Mouse (Mus musculus) MEL (cell line): ENCODE results near the gene Apod. TPM values are rescaled to one million over a fixed set of nuclear protein-coding genes. Genes with fewer than 3 reads are reported as not detected.
A peak's percentile ranks its signal among the peaks of the same experiment; 100 is the strongest.

Experiments used
- DNase-seq: peaks from one replicate; pipeline ENCODE4 v3.0.0; 2011; ENCODE audit warnings: low read depth, low spot score
- H3K27ac ChIP-seq: 2 replicates; pipeline ENCODE4 v1.5.1; 2012; ENCODE audit warnings: low read depth, mild to moderate bottlenecking, control low read depth, low read length, moderate library complexity; ENCODE audit not compliant: control insufficient read depth
- H3K27me3 ChIP-seq, 2 experiments: fragments of 150-350 bp in 1 of 2; sonication (generic) in 1 of 2; 2 replicates each; pipeline ENCODE4 v1.6.1; 2012; ENCODE audit warnings: low read length in 2 of 2, mild to moderate bottlenecking in 2 of 2, improper control_type of control experiment in 1 of 2, moderate library complexity in 1 of 2; ENCODE audit not compliant: insufficient read depth in 2 of 2, control insufficient read depth in 1 of 2
- H3K36me3 ChIP-seq, 2 experiments: 2 replicates each; pipeline ENCODE4 v1.6.1; 2012 to 2014; ENCODE audit warnings: low read length in 2 of 2, improper control_type of control experiment in 1 of 2, inconsistent platforms in 1 of 2, mild to moderate bottlenecking in 1 of 2; ENCODE audit not compliant: insufficient read depth in 2 of 2, control insufficient read depth in 1 of 2
- H3K4me1 ChIP-seq, 2 experiments: fragments of 150-350 bp in 1 of 2; sonication (generic) in 1 of 2; 2 replicates each; pipeline ENCODE4 v1.6.1; 2012; ENCODE audit warnings: low read length in 2 of 2, improper control_type of control experiment in 1 of 2, mild to moderate bottlenecking in 1 of 2; ENCODE audit not compliant: insufficient read depth in 2 of 2, control insufficient read depth in 1 of 2
- H3K4me3 ChIP-seq, 2 experiments: fragments of 150-350 bp in 1 of 2; sonication (generic) in 1 of 2; 2 replicates each; pipeline ENCODE4 v1.5.1; 2012; ENCODE audit warnings: low read depth in 2 of 2, low read length in 2 of 2, mild to moderate bottlenecking in 2 of 2, moderate library complexity in 2 of 2, control low read depth in 1 of 2, improper control_type of control experiment in 1 of 2; ENCODE audit not compliant: control insufficient read depth in 1 of 2, insufficient read depth in 1 of 2
- H3K79me2 ChIP-seq: 2 replicates; pipeline ENCODE4 v1.6.1; 2012; ENCODE audit warnings: mild to moderate bottlenecking, low read length, moderate library complexity; ENCODE audit not compliant: control insufficient read depth, poor library complexity, insufficient read depth
- H3K9ac ChIP-seq: 2 replicates; pipeline ENCODE4 v1.6.1; 2012; ENCODE audit warnings: low read depth, mild to moderate bottlenecking, control low read depth, low read length, moderate library complexity; ENCODE audit not compliant: control insufficient read depth, poor library complexity, severe bottlenecking
- H3K9me3 ChIP-seq: fragments of 150-350 bp; sonication (generic); replicated peaks from 2 replicates; pipeline ENCODE4 v1.6.1; 2012; ENCODE audit warnings: mild to moderate bottlenecking, low read length, improper control_type of control experiment, moderate library complexity; ENCODE audit not compliant: insufficient read depth
- BHLHE40 ChIP-seq: IDR thresholded peaks from 2 replicates; pipeline ENCODE4 v1.6.1; 2012; ENCODE audit warnings: low read depth, mild to moderate bottlenecking, inconsistent platforms, low read length, improper control_type of control experiment, borderline replicate concordance
- CHD1 ChIP-seq: IDR thresholded peaks from 2 replicates; pipeline ENCODE4 v1.6.1; 2012; ENCODE audit warnings: low read depth, mild to moderate bottlenecking, inconsistent platforms, low read length, improper control_type of control experiment
- CHD2 ChIP-seq: IDR thresholded peaks from 2 replicates; pipeline ENCODE4 v1.6.1; 2011; ENCODE audit warnings: low read length, improper control_type of control experiment
- CTCF ChIP-seq, 3 experiments: IDR thresholded peaks in 2 of 3; conservative IDR thresholded peaks in 1 of 3; 2 replicates each; pipeline ENCODE4 v1.5.1; 2011 to 2012; ENCODE audit warnings: low read length in 3 of 3, low read depth in 2 of 3, mild to moderate bottlenecking in 2 of 3, improper control_type of control experiment in 1 of 3, inconsistent platforms in 1 of 3, mixed read lengths in 1 of 3, moderate library complexity in 1 of 3; ENCODE audit not compliant: control insufficient read depth in 1 of 3, insufficient read depth in 1 of 3, poor library complexity in 1 of 3, severe bottlenecking in 1 of 3
- E2F4 ChIP-seq: IDR thresholded peaks from 2 replicates; pipeline ENCODE4 v1.6.1; 2011; ENCODE audit warnings: low read depth, low read length, improper control_type of control experiment, borderline replicate concordance
- EP300 ChIP-seq, 2 experiments: IDR thresholded peaks; 2 replicates each; pipeline ENCODE4 v1.6.1; 2011; ENCODE audit warnings: improper control_type of control experiment in 2 of 2, low read length in 2 of 2, low read depth in 1 of 2, mild to moderate bottlenecking in 1 of 2
- ETS1 ChIP-seq: IDR thresholded peaks from 2 replicates; pipeline ENCODE4 v1.6.1; 2012; ENCODE audit warnings: low read depth, mild to moderate bottlenecking, inconsistent platforms, low read length, improper control_type of control experiment, moderate library complexity
- GATA1 ChIP-seq: IDR thresholded peaks from 2 replicates; pipeline ENCODE4 v1.6.1; 2011; ENCODE audit warnings: low read depth, low read length, improper control_type of control experiment
- HCFC1 ChIP-seq: IDR thresholded peaks from 2 replicates; pipeline ENCODE4 v1.6.1; 2012; ENCODE audit warnings: low read depth, mild to moderate bottlenecking, inconsistent platforms, low read length, improper control_type of control experiment, moderate library complexity
- KAT2A ChIP-seq: conservative IDR thresholded peaks from 2 replicates; pipeline ENCODE4 v1.6.1; 2012; ENCODE audit warnings: low read depth, low read length, improper control_type of control experiment, inconsistent platforms
- MAX ChIP-seq: IDR thresholded peaks from 2 replicates; pipeline ENCODE4 v1.6.1; 2011; ENCODE audit warnings: low read length, improper control_type of control experiment
- MAZ ChIP-seq: IDR thresholded peaks from 2 replicates; pipeline ENCODE4 v1.6.1; 2012; ENCODE audit warnings: low read depth, mild to moderate bottlenecking, inconsistent platforms, low read length, improper control_type of control experiment
- MEF2A ChIP-seq: IDR thresholded peaks from 2 replicates; pipeline ENCODE4 v1.6.1; 2014; ENCODE audit warnings: low read depth, mild to moderate bottlenecking, inconsistent platforms, low read length, improper control_type of control experiment; ENCODE audit not compliant: poor library complexity, insufficient replicate concordance, severe bottlenecking; ENCODE audit errors: extremely low read depth
- MXI1 ChIP-seq: IDR thresholded peaks from 2 replicates; pipeline ENCODE4 v1.6.1; 2011; ENCODE audit warnings: mild to moderate bottlenecking, low read depth, low read length, improper control_type of control experiment
- MYB ChIP-seq: IDR thresholded peaks from 2 replicates; pipeline ENCODE4 v1.6.1; 2011; ENCODE audit warnings: mild to moderate bottlenecking, low read depth, low read length, improper control_type of control experiment
- MYC ChIP-seq: IDR thresholded peaks from 2 replicates; pipeline ENCODE4 v1.6.1; 2011; ENCODE audit warnings: low read depth, mild to moderate bottlenecking, low read length, improper control_type of control experiment, moderate library complexity
- NELFE ChIP-seq: IDR thresholded peaks from 2 replicates; pipeline ENCODE4 v1.6.1; 2011; ENCODE audit warnings: low read depth, low read length, improper control_type of control experiment
- NRF1 ChIP-seq: IDR thresholded peaks from 2 replicates; pipeline ENCODE4 v1.6.1; 2014; ENCODE audit warnings: low read depth, mild to moderate bottlenecking, inconsistent platforms, low read length, improper control_type of control experiment, moderate library complexity; ENCODE audit not compliant: poor library complexity, insufficient read depth, severe bottlenecking
- POLR2A ChIP-seq, 2 experiments: IDR thresholded peaks; 2 replicates each; pipeline ENCODE4 v1.6.1; 2011 to 2012; ENCODE audit warnings: low read length in 2 of 2, mild to moderate bottlenecking in 2 of 2, control low read depth in 1 of 2, improper control_type of control experiment in 1 of 2, low read depth in 1 of 2, moderate library complexity in 1 of 2; ENCODE audit not compliant: control insufficient read depth in 1 of 2, insufficient read depth in 1 of 2, poor library complexity in 1 of 2
- POLR2AphosphoS2 ChIP-seq: IDR thresholded peaks from 2 replicates; pipeline ENCODE4 v1.6.1; 2011; ENCODE audit warnings: low read length, improper control_type of control experiment
- POLR2AphosphoS5 ChIP-seq: IDR thresholded peaks from 2 replicates; pipeline ENCODE4 v1.6.1; 2012; ENCODE audit warnings: low read depth, borderline replicate concordance, mild to moderate bottlenecking, inconsistent platforms, low read length, moderate library complexity, mixed read lengths
- RCOR1 ChIP-seq: IDR thresholded peaks from 2 replicates; pipeline ENCODE4 v1.6.1; 2012; ENCODE audit warnings: low read depth, mild to moderate bottlenecking, inconsistent platforms, low read length, improper control_type of control experiment
- SIN3A ChIP-seq: IDR thresholded peaks from 2 replicates; pipeline ENCODE4 v1.6.1; 2012; ENCODE audit warnings: low read length, improper control_type of control experiment, inconsistent platforms
- SMC3 ChIP-seq: IDR thresholded peaks from 2 replicates; pipeline ENCODE4 v1.6.1; 2011; ENCODE audit warnings: low read depth, low read length, improper control_type of control experiment
- TAL1 ChIP-seq: IDR thresholded peaks from 2 replicates; pipeline ENCODE4 v1.6.1; 2012; ENCODE audit warnings: mild to moderate bottlenecking, inconsistent platforms, low read length, moderate library complexity, mixed read lengths
- TBP ChIP-seq: IDR thresholded peaks from 2 replicates; pipeline ENCODE4 v1.8.0; 2011; ENCODE audit warnings: low read depth, low read length, improper control_type of control experiment
- TCF12 ChIP-seq: IDR thresholded peaks from 2 replicates; pipeline ENCODE4 v1.6.1; 2014; ENCODE audit warnings: low read depth, mild to moderate bottlenecking, inconsistent platforms, low read length, improper control_type of control experiment, moderate library complexity
- UBTF ChIP-seq: IDR thresholded peaks from 2 replicates; pipeline ENCODE4 v1.6.1; 2012; ENCODE audit warnings: low read depth, mild to moderate bottlenecking, inconsistent platforms, low read length, improper control_type of control experiment, moderate library complexity, borderline replicate concordance; ENCODE audit not compliant: insufficient read depth
- USF1 ChIP-seq: IDR thresholded peaks from 2 replicates; pipeline ENCODE4 v1.6.1; 2014; ENCODE audit warnings: low read depth, mild to moderate bottlenecking, inconsistent platforms, low read length, improper control_type of control experiment, moderate library complexity
- USF2 ChIP-seq, 2 experiments: IDR thresholded peaks; 2 replicates each; pipeline ENCODE4 v1.6.1; 2011 to 2012; ENCODE audit warnings: improper control_type of control experiment in 2 of 2, low read length in 2 of 2, borderline replicate concordance in 1 of 2, inconsistent platforms in 1 of 2, low read depth in 1 of 2, mild to moderate bottlenecking in 1 of 2; ENCODE audit not compliant: insufficient read depth in 1 of 2
- ZKSCAN1 ChIP-seq: IDR thresholded peaks from 2 replicates; pipeline ENCODE4 v1.6.1; 2012; ENCODE audit warnings: low read depth, mild to moderate bottlenecking, inconsistent platforms, low read length, improper control_type of control experiment, moderate library complexity
- ZMIZ1 ChIP-seq: IDR thresholded peaks from 2 replicates; pipeline ENCODE4 v1.6.1; 2012; ENCODE audit warnings: low read depth, mild to moderate bottlenecking, inconsistent platforms, low read length, improper control_type of control experiment, moderate library complexity
- polyA plus RNA-seq, 2 experiments: library from polyadenylated mRNA; stranded (reverse) in 1 of 2; unstranded in 1 of 2; fragments of >175 nt in 1 of 2; fragments of >200 nt in 1 of 2; gene quantifications; 2 replicates each; pipeline versions ENCODE4 v1.2.1 to v1.2.4; 2012; ENCODE audit warnings: low replicate concordance in 2 of 2, low read depth in 1 of 2; ENCODE audit not compliant: insufficient read length in 2 of 2, insufficient read depth in 1 of 2, missing spikeins in 1 of 2
- total RNA-seq: library from RNA; depleted of rRNA; stranded (reverse); fragments of 300-350 nt; gene quantifications from 2 replicates; pipeline ENCODE4 v1.2.3, GENCODE M21; 2012

Apod gene
- total and polyA plus RNA-seq, 3 experiments: not detected

- Histone ChIP-seq H3K27me3 (no peaks in the 10 kb centered on the region), H3K79me2 (no peaks in the 10 kb centered on the region), H3K9me3 (no peaks in the 10 kb centered on the region), H3K4me3 (peak overlapping the region in 1 of 2 experiments; percentile 38; a peak in 2 of 4 replicates), H3K9ac (no peak overlapping the region; the same call in 1 of the 2 replicates), H3K4me1 (peaks cover 3 to 15% of the 10 kb centered on the region in 2 experiments; a peak in 3 of 4 replicates), H3K36me3 (peaks cover 0 to 8% of the 10 kb centered on the region in 2 experiments; a peak in 2 of 4 replicates), H3K27ac (no peak overlapping the region)
- TF ChIP-seq NRF1: no peak
- no peak for TF ChIP-seq MAZ
- TF ChIP-seq CHD1: 0 out of 2 replicates have a peak, but pooled peaks have one; percentile 47
- TF ChIP-seq MXI1: peak; percentile 32; the same call in 1 of the 2 replicates
- no peak for TF ChIP-seq CTCF (IDR thresholded peaks at IDR 0.05 in 2 of 3, conservative IDR thresholded peaks at IDR 0.05 in 1 of 3; ENCODE audit: control insufficient read depth in 1 of 3, insufficient read depth in 1 of 3, low read depth in 2 of 3, low read length in 3 of 3, poor library complexity in 1 of 3, severe bottlenecking in 1 of 3)
- peak; percentile 12; the same call in 1 of the 2 replicates for TF ChIP-seq ETS1
- peak; percentile 59; the same call in 1 of the 2 replicates for TF ChIP-seq MYC
- no peak for TF ChIP-seq ZKSCAN1
- TF ChIP-seq E2F4: no peak
- no peak for TF ChIP-seq MYB
- TF ChIP-seq MEF2A: no peak
- no peak for TF ChIP-seq RCOR1
- no peak; a peak in 1 of 4 replicates for TF ChIP-seq EP300 (IDR thresholded peaks at IDR 0.05; ENCODE audit: low read depth in 1 of 2, low read length in 2 of 2)
- TF ChIP-seq POLR2A (IDR thresholded peaks at IDR 0.05; ENCODE audit: control insufficient read depth in 1 of 2, insufficient read depth in 1 of 2, low read depth in 1 of 2, low read length in 2 of 2, poor library complexity in 1 of 2): no peak
- TF ChIP-seq MAX: peak; percentile 50; the same call in 1 of the 2 replicates
- TF ChIP-seq KAT2A: no peak
- TF ChIP-seq TCF12: no peak
- TF ChIP-seq ZMIZ1: no peak
- TF ChIP-seq HCFC1: no peak
- no peak for TF ChIP-seq USF2 (IDR thresholded peaks at IDR 0.05; ENCODE audit: borderline replicate concordance in 1 of 2, insufficient read depth in 1 of 2, low read depth in 1 of 2, low read length in 2 of 2)
- TF ChIP-seq USF1: no peak
- no peak for TF ChIP-seq POLR2AphosphoS5
- no peak for TF ChIP-seq CHD2
- TF ChIP-seq POLR2AphosphoS2: no peak
- TF ChIP-seq SMC3: no peak
- no peak for TF ChIP-seq UBTF
- no peak for TF ChIP-seq TAL1
- no peak for TF ChIP-seq NELFE
- TF ChIP-seq BHLHE40: no peak
- TF ChIP-seq SIN3A: no peak
- no peak for TF ChIP-seq TBP
- no peak for TF ChIP-seq GATA1
- DNase-seq: peak; percentile 84
Observed at GRCm38 (mm10) chr16:31293761-31294160, 20.8 kb downstream of the Apod start.
